Mouse (Mus musculus) liver, embryonic 14.5 days (tissue): ENCODE measurements around the gene Phlpp1. TPM values are rescaled to one million over a fixed set of nuclear protein-coding genes. Genes with fewer than 3 reads are reported as not detected.

Source experiments
- ATAC-seq: fragments of 200-750 bp; cut with Nextera tagmentation; 2 replicates; pipeline ENCODE4 v1.8.0; 2017; ENCODE audit warnings: moderate number of reproducible peaks, mild to moderate bottlenecking, moderate library complexity; ENCODE audit not compliant: insufficient read depth
- DNase-seq, 3 experiments: peaks; one replicate each; pipeline ENCODE4 v3.0.0-alpha.2; 2012 to 2013; ENCODE audit warnings: low read depth in 3 of 3, low spot score in 3 of 3
- H3K27ac ChIP-seq: fragments of 300-500 bp; sonication (generic); 2 replicates; pipeline ENCODE4 v1.5.1; 2014; ENCODE audit warnings: moderate library complexity, mild to moderate bottlenecking, control low read depth, inconsistent platforms
- H3K27me3 ChIP-seq: fragments of 300-500 bp; sonication (generic); 2 replicates; pipeline ENCODE4 v1.6.1; 2014; ENCODE audit warnings: mild to moderate bottlenecking, low read length, moderate library complexity; ENCODE audit not compliant: control insufficient read depth, insufficient read depth
- H3K36me3 ChIP-seq: fragments of 300-500 bp; sonication (generic); replicated peaks from 2 replicates; pipeline ENCODE4 v1.6.1; 2014; ENCODE audit warnings: low read depth; ENCODE audit not compliant: control insufficient read depth, insufficient read depth
- H3K4me1 ChIP-seq, 2 experiments: fragments of 200-500 bp in 1 of 2; fragments of 300-500 bp in 1 of 2; sonication (generic) in 1 of 2; replicated peaks; 2 replicates each; pipeline ENCODE4 v1.6.1; 2012 to 2014; ENCODE audit warnings: antibody characterized with exemption in 1 of 2, inconsistent platforms in 1 of 2, low read length in 1 of 2; ENCODE audit not compliant: control insufficient read depth in 2 of 2, insufficient read depth in 2 of 2
- H3K4me2 ChIP-seq: fragments of 300-500 bp; sonication (generic); 2 replicates; pipeline ENCODE4 v1.6.1; 2014; ENCODE audit warnings: low read depth, mild to moderate bottlenecking, control low read depth, moderate library complexity
- H3K4me3 ChIP-seq, 2 experiments: fragments of 200-500 bp in 1 of 2; fragments of 300-500 bp in 1 of 2; sonication (generic) in 1 of 2; 2 replicates each; pipeline ENCODE4 v1.5.1; 2012 to 2014; ENCODE audit warnings: low read depth in 2 of 2, low read length in 2 of 2, mild to moderate bottlenecking in 2 of 2, control low read depth in 1 of 2, inconsistent platforms in 1 of 2, moderate library complexity in 1 of 2; ENCODE audit not compliant: insufficient read depth in 1 of 2
- H3K9ac ChIP-seq: fragments of 300-500 bp; sonication (generic); replicated peaks from 2 replicates; pipeline ENCODE4 v1.6.1; 2014; ENCODE audit warnings: mild to moderate bottlenecking, control low read depth, moderate library complexity
- H3K9me3 ChIP-seq: fragments of 300-500 bp; sonication (generic); 2 replicates; pipeline ENCODE4 v1.6.1; 2016; ENCODE audit warnings: low read length, mixed read lengths; ENCODE audit not compliant: control insufficient read depth
- CTCF ChIP-seq: IDR thresholded peaks from 2 replicates; pipeline ENCODE4 v1.5.1; 2016; ENCODE audit warnings: antibody characterized with exemption, low read depth, control low read depth
- EP300 ChIP-seq: IDR thresholded peaks from 2 replicates; pipeline ENCODE4 v1.6.1; 2016; ENCODE audit warnings: antibody characterized with exemption, low read depth
- WGBS: fragments of 180-500 bp; shearing (Covaris S2); extraction: QIAGEN DNeasy Blood & Tissue Kit; methylation state at CpG from one replicate; pipeline ENCODE4 v1.1.7; 2014; ENCODE audit not compliant: insufficient replicate concordance; 5-methylcytosine and 5-hydroxymethylcytosine counted together
- polyA plus RNA-seq, 2 experiments: library from polyadenylated mRNA; depleted of rRNA in 1 of 2; stranded (reverse) in 1 of 2; unstranded in 1 of 2; fragments of >200 nt; fragmentation: Nextera tagmentation in 1 of 2; extraction: Ambion mirVana in 1 of 2; gene quantifications; 2 replicates each; pipeline versions ENCODE4 v1.2.1 to v1.2.3; 2012 to 2014

The Phlpp1 gene
- polyA plus RNA-seq, 2 experiments: 0.94 to 1.2 TPM

DNA sequence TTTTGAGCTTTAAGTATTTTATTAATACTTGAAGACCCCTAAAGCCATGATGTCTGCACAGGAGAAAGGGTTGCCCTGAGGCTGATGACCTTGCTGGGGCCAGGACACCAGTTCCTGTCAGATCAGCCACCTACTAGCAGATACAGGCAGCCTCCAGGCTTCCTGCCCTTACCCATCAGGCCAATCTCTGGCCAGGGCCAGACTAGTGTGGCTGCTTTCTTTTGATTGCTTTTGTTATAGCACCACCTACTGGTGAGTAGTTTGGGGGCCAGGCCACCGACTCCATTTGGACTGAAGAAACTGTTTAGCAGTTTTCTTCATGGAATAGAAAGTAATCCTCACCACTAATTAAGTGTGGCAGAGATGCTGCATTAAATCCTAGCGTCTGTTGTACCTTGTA lies 223.9 kb downstream of the Phlpp1 start:
- 5% methylated on average over 2 of the region's 2 CpGs for WGBS
- H3K4me3 ChIP-seq: no peak overlapping the region
- no peaks in the 10 kb centered on the region for H3K36me3 ChIP-seq
- H3K9ac ChIP-seq: no peak overlapping the region
- H3K9me3 ChIP-seq: no peaks in the 10 kb centered on the region
- no peak overlapping the region for H3K27ac ChIP-seq
- ATAC-seq (0 out of 2 replicates have a peak, but pooled peaks have one; percentile 23), DNase-seq (peak; percentile 15 to 24 (median 19))
- no peaks in the 10 kb centered on the region for H3K4me1 ChIP-seq
- H3K27me3 ChIP-seq: no peaks in the 10 kb centered on the region
- no peak for TF ChIP-seq EP300
- TF ChIP-seq CTCF: peak; percentile 72
- no peak overlapping the region for H3K4me2 ChIP-seq

GRCm38 (mm10) chr1:106400900-106401634 lies 229.5 kb downstream of the Phlpp1 start:
- no peak overlapping the region for H3K4me3 ChIP-seq
- no peak overlapping the region for H3K27ac ChIP-seq
- ATAC-seq: no peak
- WGBS: 58% methylated on average over 11 of the region's 11 CpGs
- no peaks in the 10 kb centered on the region for H3K27me3 ChIP-seq
- TF ChIP-seq EP300 (no peak), CTCF (no peak)
- DNase-seq: no peak
- H3K9ac ChIP-seq: no peak overlapping the region
- H3K36me3 ChIP-seq: no peaks in the 10 kb centered on the region
- no peaks in the 10 kb centered on the region for H3K9me3 ChIP-seq
- H3K4me1 ChIP-seq: no peaks in the 10 kb centered on the region
- no peak overlapping the region for H3K4me2 ChIP-seq

DNA sequence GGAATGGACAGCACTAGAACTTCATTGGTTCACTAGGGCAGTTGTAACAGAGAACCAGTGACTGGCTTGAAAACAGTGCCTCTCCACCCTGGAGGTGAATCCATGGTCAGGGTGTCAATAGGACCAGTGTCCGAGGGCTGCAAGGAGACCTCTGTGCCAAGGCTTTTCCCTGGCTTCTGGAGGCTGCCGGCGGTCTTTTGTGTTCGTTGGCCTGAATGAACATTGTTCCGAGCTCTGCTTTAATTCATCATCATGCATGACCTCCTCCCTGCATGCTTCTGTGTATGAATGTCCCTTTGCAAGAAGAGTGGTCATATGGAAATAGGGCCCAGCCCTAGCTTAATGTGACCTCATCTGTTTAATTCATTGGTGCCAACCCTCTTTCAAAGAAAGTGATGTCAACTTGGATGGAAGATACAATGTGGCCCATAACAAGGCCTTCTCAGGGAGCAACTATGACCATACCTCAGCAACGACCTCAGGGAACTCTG lies 231.5 kb downstream of the Phlpp1 start:
- DNase-seq (no peak), ATAC-seq (no peak)
- no peaks in the 10 kb centered on the region for H3K4me1 ChIP-seq

DNA sequence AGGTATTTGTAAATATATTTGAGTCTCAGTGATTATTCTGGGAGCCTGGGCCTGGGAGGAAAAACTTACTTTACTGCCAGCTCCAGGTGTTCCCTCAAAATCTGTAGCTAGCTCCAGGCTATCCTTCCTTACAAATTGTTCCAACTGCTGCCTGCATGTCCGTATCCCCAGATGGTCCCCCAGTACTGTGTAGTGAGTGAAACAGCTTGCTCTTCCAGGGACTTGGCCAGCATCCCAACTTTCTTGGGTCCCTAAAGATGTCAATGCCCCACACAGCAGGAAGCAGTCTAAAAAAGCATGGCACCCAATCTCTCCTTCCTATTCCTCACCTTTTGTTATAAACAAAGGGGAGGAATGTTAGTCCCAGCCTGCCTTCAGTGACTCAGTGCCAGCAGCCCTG lies 235.3 kb downstream of the Phlpp1 start:
- TF ChIP-seq CTCF: no peak
- TF ChIP-seq EP300: no peak
- no peak overlapping the region for H3K27ac ChIP-seq
- ATAC-seq (no peak), DNase-seq (no peak)
- H3K36me3 ChIP-seq: no peaks in the 10 kb centered on the region
- H3K4me2 ChIP-seq: no peak overlapping the region
- no peak overlapping the region for H3K9ac ChIP-seq
- no peaks in the 10 kb centered on the region for H3K4me1 ChIP-seq
- H3K27me3 ChIP-seq: no peaks in the 10 kb centered on the region
- H3K9me3 ChIP-seq: no peaks in the 10 kb centered on the region
- no peak overlapping the region for H3K4me3 ChIP-seq
- 57% methylated on average over 1 of the region's 1 CpGs for WGBS

More for the DNA sequence above, 231.5 kb downstream of the Phlpp1 start:
- no peak overlapping the region for H3K9ac ChIP-seq
- no peaks in the 10 kb centered on the region for H3K27me3 ChIP-seq
- no peaks in the 10 kb centered on the region for H3K9me3 ChIP-seq
- H3K4me3 ChIP-seq: no peak overlapping the region
- 72% methylated on average over 6 of the region's 6 CpGs for WGBS
- H3K4me2 ChIP-seq: no peak overlapping the region
- no peak overlapping the region for H3K27ac ChIP-seq
- TF ChIP-seq EP300 (no peak), CTCF (no peak)
- H3K36me3 ChIP-seq: no peaks in the 10 kb centered on the region

DNA sequence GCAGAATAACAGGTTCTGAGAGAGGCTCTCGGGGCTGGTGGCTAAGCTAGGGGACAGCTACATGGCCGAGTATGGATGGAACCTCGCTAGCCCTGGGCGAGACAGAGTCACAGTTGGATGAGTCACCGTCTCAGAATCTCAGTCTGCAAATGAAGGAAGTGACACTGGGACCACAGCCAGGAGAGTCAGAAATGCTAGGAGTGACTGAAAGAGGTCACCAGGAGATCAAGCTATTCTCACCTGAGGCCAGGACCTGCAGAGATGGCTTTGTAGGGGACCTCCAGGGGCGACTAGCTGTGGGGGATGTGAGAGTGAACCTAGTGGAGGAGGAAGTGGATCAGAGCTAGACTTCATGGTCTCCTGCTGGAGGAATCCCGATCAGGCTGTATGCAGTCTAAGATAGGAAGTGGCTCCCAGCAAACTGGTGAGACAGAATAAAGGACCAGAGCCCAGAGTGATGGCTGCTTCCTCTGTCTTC lies 236.4 kb downstream of the Phlpp1 start:
- no peaks in the 10 kb centered on the region for H3K4me1 ChIP-seq
- no peak overlapping the region for H3K4me3 ChIP-seq
- H3K27me3 ChIP-seq: no peaks in the 10 kb centered on the region
- no peaks in the 10 kb centered on the region for H3K9me3 ChIP-seq
- H3K27ac ChIP-seq: no peak overlapping the region
- DNase-seq (no peak), ATAC-seq (no peak)
- no peak overlapping the region for H3K4me2 ChIP-seq
- no peak overlapping the region for H3K9ac ChIP-seq
- 14% methylated on average over 7 of the region's 7 CpGs for WGBS
- TF ChIP-seq EP300 (no peak), CTCF (no peak)
- H3K36me3 ChIP-seq: no peaks in the 10 kb centered on the region
